Mouse (Mus musculus): ENCODE data around the gene Slc22a14. TPM values are rescaled to one million over a fixed set of nuclear protein-coding genes. Genes with fewer than 3 reads are reported as not detected.
A peak's percentile ranks its signal among the peaks of the same experiment; 100 is the strongest.

Slc22a14 gene
- polyA plus RNA-seq, 1 experiment from 2014 or later = not detected

GRCm38 (mm10) chr9:119149601-119150000 lies 215.8 kb downstream of the Slc22a14 start:
- Histone ChIP-seq H3K9me3 (ENCODE audit: control insufficient read depth, low read length) (no peaks in the 10 kb centered on the region), H3K36me3 (ENCODE audit: control insufficient read depth, insufficient read depth, low read length) (no peaks in the 10 kb centered on the region), H3K4me2 (replicated peaks; ENCODE audit: low read depth, low read length) (no peak overlapping the region), H3K4me3 (ENCODE audit: low read depth, low read length) (no peak overlapping the region), H3K4me1 (replicated peaks; ENCODE audit: control insufficient read depth, insufficient read depth, low read length) (no peaks in the 10 kb centered on the region), H3K27me3 (ENCODE audit: control insufficient read depth, insufficient read depth, low read length) (no peaks in the 10 kb centered on the region), H3K9ac (ENCODE audit: low read depth, low read length) (no peak overlapping the region), H3K27ac (ENCODE audit: low read depth, low read length) (no peak overlapping the region)
- DNase-seq (ENCODE audit: low spot score) = peak; percentile 64
- ATAC-seq (ENCODE audit: low FRiP score) = no peak
- whole genome bisulfite sequencing = 24% methylated on average over 5 of the region's 5 CpGs

GRCm38 (mm10) chr9:119146098-119146770 lies 219.1 kb downstream of the Slc22a14 start:
- no peak overlapping the region for H3K9ac ChIP-seq (ENCODE audit: low read depth, low read length)
- DNase-seq (ENCODE audit: low spot score) (no peak), ATAC-seq (ENCODE audit: low FRiP score) (no peak)
- H3K36me3 ChIP-seq (ENCODE audit: control insufficient read depth, insufficient read depth, low read length) = no peaks in the 10 kb centered on the region
- no peak overlapping the region for H3K27ac ChIP-seq (ENCODE audit: low read depth, low read length)
- H3K4me1 ChIP-seq (replicated peaks; ENCODE audit: control insufficient read depth, insufficient read depth, low read length) = no peaks in the 10 kb centered on the region
- H3K4me3 ChIP-seq (ENCODE audit: low read depth, low read length) = no peak overlapping the region
- H3K9me3 ChIP-seq (ENCODE audit: control insufficient read depth, low read length) = no peaks in the 10 kb centered on the region
- H3K27me3 ChIP-seq (ENCODE audit: control insufficient read depth, insufficient read depth, low read length) = no peaks in the 10 kb centered on the region
- no peak overlapping the region for H3K4me2 ChIP-seq (replicated peaks; ENCODE audit: low read depth, low read length)
- WGBS = 81% methylated on average over 12 of the region's 13 CpGs

GRCm38 (mm10) chr9:119145638-119146037 lies 219.7 kb downstream of the Slc22a14 start:
- no peaks in the 10 kb centered on the region for H3K27me3 ChIP-seq (ENCODE audit: control insufficient read depth, insufficient read depth, low read length)
- DNase-seq (ENCODE audit: low spot score) (no peak), ATAC-seq (ENCODE audit: low FRiP score) (no peak)
- no peak overlapping the region for H3K4me2 ChIP-seq (replicated peaks; ENCODE audit: low read depth, low read length)
- WGBS = 70% methylated on average over 6 of the region's 6 CpGs
- no peak overlapping the region for H3K4me3 ChIP-seq (ENCODE audit: low read depth, low read length)
- H3K36me3 ChIP-seq (ENCODE audit: control insufficient read depth, insufficient read depth, low read length) = no peaks in the 10 kb centered on the region
- H3K4me1 ChIP-seq (replicated peaks; ENCODE audit: control insufficient read depth, insufficient read depth, low read length) = no peaks in the 10 kb centered on the region
- H3K9me3 ChIP-seq (ENCODE audit: control insufficient read depth, low read length) = no peaks in the 10 kb centered on the region
- no peak overlapping the region for H3K9ac ChIP-seq (ENCODE audit: low read depth, low read length)
- H3K27ac ChIP-seq (ENCODE audit: low read depth, low read length) = no peak overlapping the region

GRCm38 (mm10) chr9:119145137-119145536 lies 220.2 kb downstream of the Slc22a14 start:
- ATAC-seq (ENCODE audit: low FRiP score) (no peak), DNase-seq (ENCODE audit: low spot score) (no peak)
- no peaks in the 10 kb centered on the region for H3K4me1 ChIP-seq (replicated peaks; ENCODE audit: control insufficient read depth, insufficient read depth, low read length)
- H3K36me3 ChIP-seq (ENCODE audit: control insufficient read depth, insufficient read depth, low read length) = no peaks in the 10 kb centered on the region
- no peaks in the 10 kb centered on the region for H3K9me3 ChIP-seq (ENCODE audit: control insufficient read depth, low read length)
- H3K9ac ChIP-seq (ENCODE audit: low read depth, low read length) = no peak overlapping the region
- no peak overlapping the region for H3K27ac ChIP-seq (ENCODE audit: low read depth, low read length)
- no peak overlapping the region for H3K4me3 ChIP-seq (ENCODE audit: low read depth, low read length)
- H3K27me3 ChIP-seq (ENCODE audit: control insufficient read depth, insufficient read depth, low read length) = no peaks in the 10 kb centered on the region
- WGBS = 61% methylated on average over 10 of the region's 10 CpGs
- no peak overlapping the region for H3K4me2 ChIP-seq (replicated peaks; ENCODE audit: low read depth, low read length)

- WGBS = 88% methylated on average over 8 of the region's 8 CpGs
Observed at GRCm38 (mm10) chr9:119144696-119145095, 220.7 kb downstream of the Slc22a14 start.

GRCm38 (mm10) chr9:119143372-119143771 lies 222.0 kb downstream of the Slc22a14 start:
- H3K4me2 ChIP-seq (replicated peaks; ENCODE audit: low read depth, low read length) = no peak overlapping the region
- ATAC-seq (ENCODE audit: low FRiP score) (no peak), DNase-seq (ENCODE audit: low spot score) (no peak)
- H3K27ac ChIP-seq (ENCODE audit: low read depth, low read length) = no peak overlapping the region
- H3K4me1 ChIP-seq (replicated peaks; ENCODE audit: control insufficient read depth, insufficient read depth, low read length) = no peaks in the 10 kb centered on the region
- no peaks in the 10 kb centered on the region for H3K9me3 ChIP-seq (ENCODE audit: control insufficient read depth, low read length)
- no peak overlapping the region for H3K4me3 ChIP-seq (ENCODE audit: low read depth, low read length)
- no peaks in the 10 kb centered on the region for H3K36me3 ChIP-seq (ENCODE audit: control insufficient read depth, insufficient read depth, low read length)
- WGBS = 74% methylated on average over 9 of the region's 9 CpGs
- no peak overlapping the region for H3K9ac ChIP-seq (ENCODE audit: low read depth, low read length)
- H3K27me3 ChIP-seq (ENCODE audit: control insufficient read depth, insufficient read depth, low read length) = no peaks in the 10 kb centered on the region

More at GRCm38 (mm10) chr9:119144696-119145095, 220.7 kb downstream of the Slc22a14 start:
- Histone ChIP-seq H3K4me1 (replicated peaks; ENCODE audit: control insufficient read depth, insufficient read depth, low read length) (no peaks in the 10 kb centered on the region), H3K36me3 (ENCODE audit: control insufficient read depth, insufficient read depth, low read length) (no peaks in the 10 kb centered on the region), H3K4me2 (replicated peaks; ENCODE audit: low read depth, low read length) (no peak overlapping the region), H3K9ac (ENCODE audit: low read depth, low read length) (no peak overlapping the region), H3K9me3 (ENCODE audit: control insufficient read depth, low read length) (no peaks in the 10 kb centered on the region), H3K4me3 (ENCODE audit: low read depth, low read length) (no peak overlapping the region), H3K27ac (ENCODE audit: low read depth, low read length) (no peak overlapping the region), H3K27me3 (ENCODE audit: control insufficient read depth, insufficient read depth, low read length) (no peaks in the 10 kb centered on the region)
- ATAC-seq (ENCODE audit: low FRiP score) (no peak), DNase-seq (ENCODE audit: low spot score) (no peak)

- ATAC-seq (ENCODE audit: low FRiP score) = no peak
- 87% methylated on average over 5 of the region's 5 CpGs for WGBS
Observed at GRCm38 (mm10) chr9:119142066-119142465, 223.3 kb downstream of the Slc22a14 start.

GRCm38 (mm10) chr9:119138836-119139235 lies 226.5 kb downstream of the Slc22a14 start:
- no peak overlapping the region for H3K4me2 ChIP-seq (replicated peaks; ENCODE audit: low read depth, low read length)

More at GRCm38 (mm10) chr9:119142066-119142465, 223.3 kb downstream of the Slc22a14 start:
- H3K4me2 ChIP-seq (replicated peaks; ENCODE audit: low read depth, low read length) = no peak overlapping the region
- H3K27me3 ChIP-seq (ENCODE audit: control insufficient read depth, insufficient read depth, low read length) = no peaks in the 10 kb centered on the region
- no peak overlapping the region for H3K9ac ChIP-seq (ENCODE audit: low read depth, low read length)
- H3K4me3 ChIP-seq (ENCODE audit: low read depth, low read length) = no peak overlapping the region
- no peaks in the 10 kb centered on the region for H3K36me3 ChIP-seq (ENCODE audit: control insufficient read depth, insufficient read depth, low read length)
- H3K27ac ChIP-seq (ENCODE audit: low read depth, low read length) = no peak overlapping the region
- H3K9me3 ChIP-seq (ENCODE audit: control insufficient read depth, low read length) = no peaks in the 10 kb centered on the region
- no peaks in the 10 kb centered on the region for H3K4me1 ChIP-seq (replicated peaks; ENCODE audit: control insufficient read depth, insufficient read depth, low read length)
- DNase-seq (ENCODE audit: low spot score) = no peak

GRCm38 (mm10) chr9:119130692-119131091 lies 234.7 kb downstream of the Slc22a14 start:
- ATAC-seq (ENCODE audit: low FRiP score) = no peak
- H3K27me3 ChIP-seq (ENCODE audit: control insufficient read depth, insufficient read depth, low read length) = no peaks in the 10 kb centered on the region
- H3K9me3 ChIP-seq (ENCODE audit: control insufficient read depth, low read length) = no peaks in the 10 kb centered on the region
- no peaks in the 10 kb centered on the region for H3K36me3 ChIP-seq (ENCODE audit: control insufficient read depth, insufficient read depth, low read length)
- DNase-seq (ENCODE audit: low spot score) = no peak
- no peak overlapping the region for H3K27ac ChIP-seq (ENCODE audit: low read depth, low read length)
- H3K4me1 ChIP-seq (replicated peaks; ENCODE audit: control insufficient read depth, insufficient read depth, low read length) = no peaks in the 10 kb centered on the region
- H3K9ac ChIP-seq (ENCODE audit: low read depth, low read length) = no peak overlapping the region
- H3K4me3 ChIP-seq (ENCODE audit: low read depth, low read length) = no peak overlapping the region
- 64% methylated on average over 5 of the region's 5 CpGs for WGBS
- no peak overlapping the region for H3K4me2 ChIP-seq (replicated peaks; ENCODE audit: low read depth, low read length)

More at GRCm38 (mm10) chr9:119138836-119139235, 226.5 kb downstream of the Slc22a14 start:
- no peak for ATAC-seq (ENCODE audit: low FRiP score)
- H3K4me3 ChIP-seq (ENCODE audit: low read depth, low read length) = no peak overlapping the region
- DNase-seq (ENCODE audit: low spot score) = no peak
- H3K36me3 ChIP-seq (ENCODE audit: control insufficient read depth, insufficient read depth, low read length) = no peaks in the 10 kb centered on the region
- H3K4me1 ChIP-seq (replicated peaks; ENCODE audit: control insufficient read depth, insufficient read depth, low read length) = no peaks in the 10 kb centered on the region
- no peak overlapping the region for H3K9ac ChIP-seq (ENCODE audit: low read depth, low read length)
- H3K27ac ChIP-seq (ENCODE audit: low read depth, low read length) = no peak overlapping the region
- 90% methylated on average over 2 of the region's 2 CpGs for WGBS
- no peaks in the 10 kb centered on the region for H3K9me3 ChIP-seq (ENCODE audit: control insufficient read depth, low read length)
- no peaks in the 10 kb centered on the region for H3K27me3 ChIP-seq (ENCODE audit: control insufficient read depth, insufficient read depth, low read length)

All from hindbrain, embryonic 11.5 days (tissue).